Mouse (Mus musculus) hindbrain, embryonic 13.5 days (tissue): ENCODE measurements at regions not wholly inside any gene's neighbourhood (a gene's known extent, or its start where the extent isn't known, plus 50 kb on each side); places are given as distances from the start of the nearest gene placed in this dataset.

ENCODE experiments used
- ATAC-seq: fragments of 200-750 bp; cut with Nextera tagmentation; 2 replicates; pipeline ENCODE4 v1.8.0; 2017; ENCODE audit warnings: moderate TSS enrichment; ENCODE audit not compliant: low FRiP score
- H3K27ac ChIP-seq: fragments of 300-500 bp; sonication (generic); 2 replicates; pipeline ENCODE4 v1.5.1; 2015; ENCODE audit warnings: inconsistent platforms, mild to moderate bottlenecking, moderate library complexity
- H3K27me3 ChIP-seq: fragments of 300-500 bp; sonication (generic); 2 replicates; pipeline ENCODE4 v1.6.1; 2015; ENCODE audit warnings: mild to moderate bottlenecking, inconsistent platforms
- H3K36me3 ChIP-seq: fragments of 300-500 bp; sonication (generic); 2 replicates; pipeline ENCODE4 v1.6.1; 2015; ENCODE audit warnings: mild to moderate bottlenecking, inconsistent platforms
- H3K4me1 ChIP-seq: fragments of 300-500 bp; sonication (generic); replicated peaks from 2 replicates; pipeline ENCODE4 v1.6.1; 2015; ENCODE audit warnings: inconsistent platforms
- H3K4me2 ChIP-seq: fragments of 300-500 bp; sonication (generic); 2 replicates; pipeline ENCODE4 v1.6.1; 2015; ENCODE audit warnings: inconsistent platforms, mild to moderate bottlenecking, moderate library complexity
- H3K4me3 ChIP-seq: fragments of 300-500 bp; sonication (generic); 2 replicates; pipeline ENCODE4 v1.5.1; 2015; ENCODE audit warnings: mild to moderate bottlenecking, inconsistent platforms
- H3K9ac ChIP-seq: fragments of 300-500 bp; sonication (generic); 2 replicates; pipeline ENCODE4 v1.6.1; 2015; ENCODE audit warnings: mild to moderate bottlenecking, inconsistent platforms
- H3K9me3 ChIP-seq: fragments of 300-500 bp; sonication (generic); 2 replicates; pipeline ENCODE4 v1.6.1; 2016; ENCODE audit warnings: inconsistent platforms
- WGBS: fragments of 180-500 bp; shearing (Covaris S2); methylation state at CpG from one replicate; pipeline ENCODE4 v1.1.7; 2015; 5-methylcytosine and 5-hydroxymethylcytosine counted together

- no peak overlapping the region for H3K9ac ChIP-seq
These were observed 159.8 kb downstream of the Gm9376 start for GRCm38 (mm10) chr14:118426562-118426961.

GRCm38 (mm10) chr14:118430286-118430685 lies 163.5 kb downstream of the Gm9376 start:
- ATAC-seq = no peak
- Histone ChIP-seq H3K9ac (no peak overlapping the region), H3K4me2 (no peak overlapping the region), H3K27me3 (peaks cover 49% of the 10 kb centered on the region), H3K9me3 (no peaks in the 10 kb centered on the region), H3K36me3 (no peaks in the 10 kb centered on the region), H3K27ac (no peak overlapping the region), H3K4me1 (peaks cover 3% of the 10 kb centered on the region; the same call in 1 of the 2 replicates), H3K4me3 (no peak overlapping the region)
- WGBS = 87% methylated on average over 4 of the region's 4 CpGs

More at GRCm38 (mm10) chr14:118426562-118426961, 159.8 kb downstream of the Gm9376 start:
- no peaks in the 10 kb centered on the region for H3K36me3 ChIP-seq
- ATAC-seq = no peak
- H3K9me3 ChIP-seq = no peaks in the 10 kb centered on the region
- 80% methylated on average over 3 of the region's 3 CpGs for WGBS
- H3K4me1 ChIP-seq = peaks cover 9% of the 10 kb centered on the region
- no peak overlapping the region for H3K4me3 ChIP-seq
- H3K27me3 ChIP-seq = peaks cover 24% of the 10 kb centered on the region
- H3K27ac ChIP-seq = no peak overlapping the region
- no peak overlapping the region for H3K4me2 ChIP-seq

- H3K9me3 ChIP-seq = no peaks in the 10 kb centered on the region
- ATAC-seq = no peak
- H3K36me3 ChIP-seq = no peaks in the 10 kb centered on the region
- H3K27me3 ChIP-seq = peaks cover 50% of the 10 kb centered on the region
- H3K4me2 ChIP-seq = no peak overlapping the region
- 83% methylated on average over 1 of the region's 1 CpGs for WGBS
- no peak overlapping the region for H3K9ac ChIP-seq
- H3K27ac ChIP-seq = no peak overlapping the region
- H3K4me1 ChIP-seq = peaks cover 5% of the 10 kb centered on the region
- H3K4me3 ChIP-seq = no peak overlapping the region
These were observed 164.0 kb downstream of the Gm9376 start for GRCm38 (mm10) chr14:118430740-118431139.

GRCm38 (mm10) chr14:118431241-118431882 lies 164.6 kb downstream of the Gm9376 start:
- no peak for ATAC-seq
- WGBS = 85% methylated on average over 6 of the region's 6 CpGs
- H3K4me2 ChIP-seq = no peak overlapping the region
- no peak overlapping the region for H3K9ac ChIP-seq
- no peaks in the 10 kb centered on the region for H3K9me3 ChIP-seq
- H3K36me3 ChIP-seq = no peaks in the 10 kb centered on the region
- H3K4me3 ChIP-seq = no peak overlapping the region
- H3K27me3 ChIP-seq = peaks cover 47% of the 10 kb centered on the region
- no peak overlapping the region for H3K27ac ChIP-seq
- H3K4me1 ChIP-seq = peaks cover 8% of the 10 kb centered on the region
